8 mouse cellular contexts compared by ENCODE assay signal in the genomic region with DNA sequence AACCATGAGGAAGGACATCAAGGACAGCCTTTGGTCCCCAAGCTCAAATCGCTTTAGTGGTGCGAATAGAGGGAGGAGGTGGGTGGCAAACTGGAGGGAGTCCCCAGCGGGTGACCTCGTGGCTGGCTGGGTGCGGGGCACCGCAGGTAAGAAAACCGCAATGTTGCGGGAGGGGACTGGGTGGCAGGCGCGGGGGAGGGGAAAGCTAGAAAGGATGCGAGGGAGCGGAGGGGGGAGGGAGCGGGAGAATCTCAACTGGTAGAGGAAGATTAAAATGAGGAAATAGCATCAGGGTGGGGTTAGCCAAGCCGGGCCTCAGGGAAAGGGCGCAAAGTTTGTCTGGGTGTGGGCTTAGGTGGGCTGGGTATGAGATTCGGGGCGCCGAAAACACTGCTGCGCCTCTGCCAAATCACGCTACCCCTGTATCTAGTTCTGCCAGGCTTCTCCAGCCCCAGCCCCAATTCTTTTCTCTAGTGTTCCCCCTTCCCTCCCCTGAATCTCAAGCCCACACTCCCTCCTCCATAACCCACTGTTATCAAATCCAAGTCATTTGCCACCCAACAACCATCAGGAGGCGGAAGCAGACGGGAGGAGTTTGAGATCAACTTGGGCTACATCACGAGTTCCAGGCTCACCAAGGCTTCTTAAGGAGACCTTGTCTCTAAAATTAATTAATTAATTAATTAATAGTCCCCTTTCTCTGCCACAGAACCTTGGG. TPM values are rescaled to one million over a fixed set of nuclear protein-coding genes. Genes with fewer than 3 reads are reported as not detected.
DNase-seq lines count a peak whose midpoint lies in the region; ATAC-seq and TF ChIP-seq lines count a peak whose summit lies in the region.

No protein-coding gene starts in this region.

- no peak for DNase-seq in heart, postnatal 10 days
- DNase-seq in thymus, postnatal 36 days, result peak; percentile 65 to 75
- no peak for DNase-seq in urinary bladder, postnatal 4 days (ENCODE audit: low spot score in 2 of 2)

- TF ChIP-seq CTCF in E14TG2a.4 (conservative IDR thresholded peaks at IDR 0.05; ENCODE audit: low read length), result no peak

- H3K36me3 ChIP-seq in heart, embryonic 11.5 days (ENCODE audit: control insufficient read depth, insufficient read depth, low read length), result no peaks in the 10 kb centered on the region
- no peaks in the 10 kb centered on the region for H3K36me3 ChIP-seq in E14TG2a.4 (ENCODE audit: insufficient read depth, low read length)
- no peaks in the 10 kb centered on the region for H3K36me3 ChIP-seq in embryonic facial prominence, embryonic 15.5 days
- H3K36me3 ChIP-seq in intestine, embryonic 15.5 days, result no peaks in the 10 kb centered on the region
- no peaks in the 10 kb centered on the region for H3K36me3 ChIP-seq in midbrain, embryonic 12.5 days

- no peak overlapping the region for H3K27ac ChIP-seq in heart, embryonic 11.5 days (ENCODE audit: low read depth, low read length)
- H3K27ac ChIP-seq in embryonic facial prominence, embryonic 15.5 days (replicated peaks), result no peak overlapping the region
- H3K27ac ChIP-seq in intestine, embryonic 15.5 days, result no peak overlapping the region
- H3K27ac ChIP-seq in midbrain, embryonic 12.5 days (replicated peaks), result no peak overlapping the region

- H3K27me3 ChIP-seq in heart, embryonic 11.5 days (ENCODE audit: control insufficient read depth, insufficient read depth, low read length), result peaks cover 56% of the 10 kb centered on the region
- H3K27me3 ChIP-seq in E14TG2a.4 (ENCODE audit: insufficient read depth, low read length), result peaks cover 73% of the 10 kb centered on the region
- H3K27me3 ChIP-seq in embryonic facial prominence, embryonic 15.5 days, result peaks cover 12% of the 10 kb centered on the region
- H3K27me3 ChIP-seq in intestine, embryonic 15.5 days (replicated peaks), result peaks cover 31% of the 10 kb centered on the region
- peaks cover 56% of the 10 kb centered on the region for H3K27me3 ChIP-seq in midbrain, embryonic 12.5 days

- ATAC-seq in heart, embryonic 11.5 days (replicated peaks; ENCODE audit: insufficient number of reproducible peaks, low FRiP score, low TSS enrichment), result no peak
- no peak for ATAC-seq in embryonic facial prominence, embryonic 15.5 days (ENCODE audit: insufficient number of reproducible peaks, low FRiP score, low TSS enrichment, low read depth)
- ATAC-seq in intestine, embryonic 15.5 days, result no peak
- ATAC-seq in midbrain, embryonic 12.5 days (ENCODE audit: low FRiP score, low read depth), result no peak

- 4% methylated on average over 23 of the region's 23 CpGs for WGBS in heart, embryonic 11.5 days (ENCODE audit: insufficient replicate concordance)
- WGBS in embryonic facial prominence, embryonic 15.5 days, result 3% methylated on average over 22 of the region's 23 CpGs
- 3% methylated on average over 23 of the region's 23 CpGs for WGBS in intestine, embryonic 15.5 days
- WGBS in midbrain, embryonic 12.5 days, result 2% methylated on average over 22 of the region's 23 CpGs

- H3K4me1 ChIP-seq in heart, embryonic 11.5 days (ENCODE audit: control insufficient read depth, insufficient read depth, low read length), result peaks cover 8% of the 10 kb centered on the region
- H3K4me1 ChIP-seq in E14TG2a.4 (replicated peaks; ENCODE audit: low read depth, low read length), result peaks cover 56% of the 10 kb centered on the region
- H3K4me1 ChIP-seq in embryonic facial prominence, embryonic 15.5 days, result peaks cover 30% of the 10 kb centered on the region
- peaks cover 10% of the 10 kb centered on the region for H3K4me1 ChIP-seq in intestine, embryonic 15.5 days (replicated peaks)
- peaks cover 12% of the 10 kb centered on the region for H3K4me1 ChIP-seq in midbrain, embryonic 12.5 days

- H3K4me3 ChIP-seq in heart, embryonic 11.5 days (ENCODE audit: low read depth, low read length), result peak overlapping the region; percentile 37
- H3K4me3 ChIP-seq in E14TG2a.4 (replicated peaks; ENCODE audit: low read length), result peak overlapping the region; percentile 80
- H3K4me3 ChIP-seq in embryonic facial prominence, embryonic 15.5 days (replicated peaks), result peak overlapping the region; percentile 44
- peak overlapping the region; percentile 26 for H3K4me3 ChIP-seq in intestine, embryonic 15.5 days (replicated peaks)
- peak overlapping the region; percentile 38 for H3K4me3 ChIP-seq in midbrain, embryonic 12.5 days

- intact Hi-C loops in heart, postnatal 10 days (cut with DNase I), result no loop called here

- no peaks in the 10 kb centered on the region for H3K9me3 ChIP-seq in heart, embryonic 11.5 days (replicated peaks; ENCODE audit: control insufficient read depth, low read length)
- 0 out of 2 replicates have a peak, but pooled peaks cover under 1% of the 10 kb centered on the region for H3K9me3 ChIP-seq in E14TG2a.4 (ENCODE audit: low read length)
- H3K9me3 ChIP-seq in embryonic facial prominence, embryonic 15.5 days (replicated peaks), result no peaks in the 10 kb centered on the region
- no peaks in the 10 kb centered on the region for H3K9me3 ChIP-seq in intestine, embryonic 15.5 days
- no peaks in the 10 kb centered on the region for H3K9me3 ChIP-seq in midbrain, embryonic 12.5 days

- H3K4me2 ChIP-seq in heart, embryonic 11.5 days, result peak overlapping the region; percentile 70
- H3K4me2 ChIP-seq in embryonic facial prominence, embryonic 15.5 days (replicated peaks), result peak overlapping the region; percentile 68
- peak overlapping the region; percentile 62 for H3K4me2 ChIP-seq in intestine, embryonic 15.5 days (replicated peaks)
- peak overlapping the region; percentile 64 for H3K4me2 ChIP-seq in midbrain, embryonic 12.5 days (replicated peaks)

- peak overlapping the region; percentile 22; the same call in 1 of the 2 replicates for H3K9ac ChIP-seq in heart, embryonic 11.5 days (ENCODE audit: low read depth, low read length)
- 0 out of 2 replicates have a peak overlapping the region, but pooled peaks have one; percentile 5 for H3K9ac ChIP-seq in embryonic facial prominence, embryonic 15.5 days
- H3K9ac ChIP-seq in intestine, embryonic 15.5 days, result no peak overlapping the region; the same call in 1 of the 2 replicates
- no peak overlapping the region for H3K9ac ChIP-seq in midbrain, embryonic 12.5 days (replicated peaks)

RNA-seq across cellular contexts. Expression of a gene that starts 0.7 kb away (rescaled TPM):
- polyA plus RNA-seq in heart, embryonic 11.5 days (2014; fragmentation: Nextera tagmentation; extraction: Ambion mirVana), result 0.86 and 0.90 TPM in 2 replicates
- total RNA-seq in heart, postnatal 10 days (2021), result 10 to 100 TPM; 31.3 to 32.3 TPM
- polyA plus RNA-seq in embryonic facial prominence, embryonic 15.5 days (2015; fragmentation: Nextera tagmentation; extraction: Ambion mirVana), result 11.7 and 14.1 TPM in 2 replicates
- polyA plus RNA-seq in intestine, embryonic 15.5 days (2015; fragmentation: Nextera tagmentation; extraction: Ambion mirVana), result 1.8 and 2.1 TPM in 2 replicates
- not detected in 2 replicates for polyA plus RNA-seq in midbrain, embryonic 12.5 days (2016; fragmentation: Nextera tagmentation; extraction: Ambion mirVana)

RNA-seq across cellular contexts. Expression of a gene that starts 23.0 kb away (rescaled TPM):
- polyA plus RNA-seq in heart, embryonic 11.5 days (2014; fragmentation: Nextera tagmentation; extraction: Ambion mirVana), result 51.3 and 53.8 TPM in 2 replicates
- total RNA-seq in heart, postnatal 10 days (2021), result 100 to 1,000 TPM; 102 to 150 TPM
- 28.2 and 29.5 TPM in 2 replicates for polyA plus RNA-seq in embryonic facial prominence, embryonic 15.5 days (2015; fragmentation: Nextera tagmentation; extraction: Ambion mirVana)
- polyA plus RNA-seq in intestine, embryonic 15.5 days (2015; fragmentation: Nextera tagmentation; extraction: Ambion mirVana), result 10.8 and 16.6 TPM in 2 replicates
- polyA plus RNA-seq in midbrain, embryonic 12.5 days (2016; fragmentation: Nextera tagmentation; extraction: Ambion mirVana), result 6.4 and 12.5 TPM in 2 replicates

RNA-seq across cellular contexts. Expression of a gene that starts 57.7 kb away (rescaled TPM):
- polyA plus RNA-seq in heart, embryonic 11.5 days (2014; fragmentation: Nextera tagmentation; extraction: Ambion mirVana), result 0.16 TPM in 1 of 2 replicates, not detected in the other
- not detected for total RNA-seq in heart, postnatal 10 days (2021)
- 0.08 and 0.20 TPM in 2 replicates for polyA plus RNA-seq in embryonic facial prominence, embryonic 15.5 days (2015; fragmentation: Nextera tagmentation; extraction: Ambion mirVana)
- 0.06 and 0.10 TPM in 2 replicates for polyA plus RNA-seq in intestine, embryonic 15.5 days (2015; fragmentation: Nextera tagmentation; extraction: Ambion mirVana)
- polyA plus RNA-seq in midbrain, embryonic 12.5 days (2016; fragmentation: Nextera tagmentation; extraction: Ambion mirVana), result 0.10 TPM in 1 of 2 replicates, not detected in the other

Comparison
In these comparisons a context has a peak if more than half of its experiments do, and no peak if none do; other contexts are left out.
1. H3K4me3 ChIP-seq: peak in every context shown above with its lines; median percentile 80 in E14TG2a.4; 44 in embryonic facial prominence, embryonic 15.5 days; 38 in midbrain, embryonic 12.5 days; 37 in heart, embryonic 11.5 days; 26 in intestine, embryonic 15.5 days.
2. H3K9ac ChIP-seq: peak in heart, embryonic 11.5 days (single experiment) and embryonic facial prominence, embryonic 15.5 days (single experiment); none in intestine, embryonic 15.5 days (single experiment) and midbrain, embryonic 12.5 days (single experiment).
3. DNase-seq: peak in thymus, postnatal 36 days (2 of 2); none in heart, postnatal 10 days (0 of 2) and urinary bladder, postnatal 4 days (0 of 2).
4. Peak in every context shown above with its lines, with median percentiles within 50 percentile points of each other: H3K4me2 ChIP-seq.